Mouse (Mus musculus) cerebellum, postnatal 10 days (tissue): ENCODE data around the gene Ccdc159.

Experiments used
- DNase-seq, 2 experiments: peaks; one replicate each; pipeline ENCODE4 v3.0.0; 2021; ENCODE audit warnings: mixed read lengths in 2 of 2

Gene Ccdc159

DNA sequence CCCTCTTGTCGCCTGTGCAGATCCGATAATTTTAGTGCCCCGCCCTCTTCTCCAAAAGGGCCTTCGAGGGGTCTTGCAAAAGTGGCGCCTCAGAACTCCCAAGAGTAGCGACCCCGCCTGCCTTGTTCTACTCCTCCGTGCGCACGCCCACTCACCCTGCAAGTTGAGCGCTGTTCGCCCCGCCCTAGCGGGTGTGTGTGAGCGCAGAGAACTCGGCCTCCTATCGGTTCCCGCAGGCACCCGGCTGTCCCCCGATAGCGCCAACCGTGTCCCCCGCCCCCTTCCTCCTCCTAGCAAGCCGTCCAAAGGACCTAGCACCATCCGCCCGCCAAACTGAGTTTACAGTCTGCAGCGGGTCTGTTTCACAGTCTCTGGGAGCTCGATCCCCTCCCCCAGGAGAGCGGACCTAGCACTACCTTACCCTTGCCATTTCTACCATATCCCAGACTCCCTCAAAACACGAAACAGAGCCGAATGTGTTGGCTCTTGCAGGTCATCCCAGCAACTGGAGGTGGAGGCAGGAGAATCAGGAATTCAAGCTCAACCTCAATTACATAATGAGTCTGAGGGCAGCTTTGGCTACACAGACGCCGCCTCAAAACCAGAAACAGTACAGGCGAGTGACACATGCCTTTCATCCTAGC is 35.3 kb downstream of the Ccdc159 start:
- peak; percentile 66 to 69 for DNase-seq

DNA sequence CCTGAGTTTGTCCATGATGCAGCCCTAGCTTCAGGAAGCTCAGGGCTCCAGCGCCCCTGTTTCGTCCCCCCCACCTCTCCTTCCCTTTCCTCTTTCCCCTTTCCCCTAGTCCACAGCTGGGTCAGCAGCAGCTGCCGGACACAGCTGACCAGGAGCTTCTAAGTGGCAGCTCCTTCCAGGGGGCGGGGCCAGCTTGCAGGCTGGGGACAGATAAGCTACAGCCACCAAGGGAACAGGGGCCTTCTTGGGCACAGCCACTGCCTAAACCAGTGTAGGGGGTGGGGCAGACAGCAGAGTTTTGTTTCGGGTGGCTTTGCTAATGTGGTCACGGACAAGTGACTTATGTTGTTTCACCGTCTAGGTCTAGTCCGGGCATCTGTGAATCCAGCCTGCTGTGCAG is 36.1 kb downstream of the Ccdc159 start, which contains the start of gene Epor:
TSS of gene Epor (minus strand) at position 90 of the 400 bp plus-strand sequence.
- peak; percentile 49 to 53 for DNase-seq

DNA sequence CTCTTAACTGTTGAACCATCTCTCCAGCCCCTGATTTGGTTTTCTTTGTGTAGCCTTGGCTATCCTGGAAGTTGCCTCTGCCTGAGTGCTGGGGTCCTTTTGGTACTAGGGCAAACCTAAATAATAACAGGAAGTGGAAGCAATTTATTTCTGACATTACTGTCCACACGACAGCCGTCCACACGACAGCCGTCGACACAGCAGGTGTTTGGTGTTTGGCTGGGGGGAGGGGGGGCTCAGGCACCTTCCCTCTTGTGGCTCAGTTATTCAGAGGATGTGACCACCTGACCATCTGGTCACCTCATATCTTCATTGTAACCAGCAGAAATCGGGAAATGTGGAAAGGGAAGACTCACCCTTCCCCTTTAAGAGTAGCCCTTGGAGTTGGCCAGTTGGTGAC is 41.6 kb downstream of the Ccdc159 start:
- no peak for DNase-seq

DNA sequence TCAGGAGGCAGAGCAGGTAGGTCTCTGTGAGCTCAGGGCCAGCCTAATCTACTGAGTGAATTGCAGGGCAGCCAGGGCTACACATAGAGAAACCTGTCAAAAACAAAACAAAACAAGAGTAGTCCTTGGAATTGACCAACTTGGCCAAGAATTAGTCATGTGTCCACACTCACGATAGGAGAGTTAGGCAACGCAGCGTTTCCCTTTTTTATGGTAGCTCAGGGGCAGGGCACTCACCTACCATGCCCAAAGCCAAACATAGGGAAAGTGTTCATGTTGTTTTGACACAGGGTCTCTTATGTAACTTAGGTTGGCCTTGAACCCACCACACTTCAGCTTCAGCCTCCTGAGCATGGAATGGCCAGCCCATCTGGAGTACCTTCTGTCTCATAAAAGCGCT is 42.0 kb downstream of the Ccdc159 start:
- no peak for DNase-seq

GRCm38 (mm10) chr9:21976626-21977175 is 49.4 kb downstream of the Ccdc159 start:
- DNase-seq, result peak; percentile 59 to 63

- peak; percentile 87 to 91 for DNase-seq
These were observed 50.1 kb downstream of the Ccdc159 start for GRCm38 (mm10) chr9:21977331-21977730.

- DNase-seq, result peak; percentile 65 to 80
These were observed 50.7 kb downstream of the Ccdc159 start for GRCm38 (mm10) chr9:21977972-21978371.

DNA sequence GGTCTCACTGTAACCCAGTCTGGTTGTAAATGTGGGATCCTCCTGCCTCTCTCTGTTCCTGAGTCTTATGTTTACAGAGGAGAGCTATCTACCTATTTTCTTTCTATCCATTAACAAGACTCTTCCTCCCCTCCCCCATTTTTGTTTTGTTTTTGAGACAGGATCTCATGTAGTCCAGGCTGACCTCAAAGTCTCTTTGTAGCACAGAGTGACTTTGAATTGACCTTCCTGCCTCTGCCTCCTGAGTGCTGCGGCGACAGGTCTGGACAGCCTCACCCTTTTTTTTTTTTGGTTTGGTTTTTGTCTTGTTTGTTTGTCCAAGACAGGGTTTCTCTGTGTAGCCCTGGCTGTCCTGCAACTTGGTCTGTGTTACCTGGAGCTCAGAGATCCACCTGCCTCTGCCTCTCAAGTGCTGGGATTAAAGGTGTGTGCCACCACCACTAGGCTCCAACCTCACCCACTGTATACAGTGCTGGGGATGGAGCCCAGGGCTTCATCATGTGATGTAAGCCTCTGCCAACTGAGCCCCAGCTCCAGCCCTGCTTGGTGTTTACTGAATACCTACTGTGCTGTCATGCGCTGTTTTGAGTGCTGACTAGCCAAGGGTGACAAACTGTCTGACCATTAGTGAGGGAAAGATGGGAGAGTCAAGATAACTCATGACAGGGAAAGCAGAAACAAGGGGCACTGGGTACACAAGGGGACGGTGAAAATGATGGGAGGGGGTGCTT is 51.3 kb downstream of the Ccdc159 start:
- DNase-seq, result no peak

DNA sequence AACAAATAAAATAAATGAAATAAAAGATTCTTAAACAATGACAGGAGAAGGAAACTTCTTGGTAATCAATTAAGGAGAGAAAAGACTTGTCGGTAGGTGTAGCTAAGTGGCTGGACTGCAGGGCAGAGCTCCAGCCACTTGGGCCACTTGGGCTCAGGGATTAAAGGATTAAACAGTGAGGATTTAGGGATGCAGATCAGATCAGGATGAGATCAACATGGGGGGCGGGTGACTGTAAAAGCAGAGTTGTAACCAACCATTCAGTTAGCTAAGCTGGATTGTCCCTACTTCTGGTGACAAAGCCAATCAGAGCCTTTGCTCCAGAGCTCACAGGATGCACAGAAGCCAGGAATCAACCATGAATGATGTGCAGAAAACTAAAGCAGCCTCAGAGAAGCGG is 56.6 kb downstream of the Ccdc159 start:
- no peak for DNase-seq
